Mouse (Mus musculus) CH12.LX (cell line): Measurements from ENCODE around the gene Arrdc2. TPM values are rescaled to one million over a fixed set of nuclear protein-coding genes. Genes with fewer than 3 reads are reported as not detected.

ENCODE experiments used
- DNase-seq: peaks from one replicate; pipeline ENCODE4 v3.0.0-alpha.2; 2013; ENCODE audit errors: extremely low read depth
- H3K27ac ChIP-seq: 2 replicates; pipeline ENCODE4 v1.5.1; 2012; ENCODE audit warnings: low read depth, mild to moderate bottlenecking, control low read depth, moderate library complexity; ENCODE audit not compliant: insufficient read depth
- H3K27me3 ChIP-seq: replicated peaks from 2 replicates; pipeline ENCODE3; 2012; ENCODE audit warnings: inconsistent platforms
- H3K36me3 ChIP-seq, 2 experiments: replicated peaks in 1 of 2; 2 replicates each; pipeline versions ENCODE3 to v1.6.1; 2012; ENCODE audit warnings: inconsistent platforms in 1 of 2, low read length in 1 of 2, mild to moderate bottlenecking in 1 of 2, mixed read lengths in 1 of 2, moderate library complexity in 1 of 2; ENCODE audit not compliant: control insufficient read depth in 1 of 2, insufficient read depth in 1 of 2
- H3K4me1 ChIP-seq, 2 experiments: 2 replicates each; pipeline ENCODE4 v1.6.1; 2012; ENCODE audit warnings: inconsistent platforms in 1 of 2, moderate library complexity in 1 of 2; ENCODE audit not compliant: insufficient read depth in 2 of 2, control insufficient read depth in 1 of 2
- H3K4me2 ChIP-seq: 2 replicates; pipeline ENCODE4 v1.6.1; 2012; ENCODE audit warnings: low read depth, mild to moderate bottlenecking, control low read depth; ENCODE audit not compliant: poor library complexity, insufficient read depth, severe bottlenecking
- H3K4me3 ChIP-seq, 3 experiments: fragments of 150-350 bp in 1 of 3; sonication (generic) in 1 of 3; replicated peaks in 1 of 3; 2 replicates each; pipeline versions ENCODE3 to v1.5.1; 2011 to 2012; ENCODE audit warnings: low read depth in 2 of 3, low read length in 2 of 3, mild to moderate bottlenecking in 2 of 3, moderate library complexity in 2 of 3, control low read depth in 1 of 3, improper control_type of control experiment in 1 of 3, inconsistent platforms in 1 of 3, mixed read lengths in 1 of 3; ENCODE audit not compliant: poor library complexity in 1 of 3
- H3K79me2 ChIP-seq: replicated peaks from 2 replicates; pipeline ENCODE4 v1.6.1; 2012; ENCODE audit warnings: mild to moderate bottlenecking, moderate library complexity; ENCODE audit not compliant: control insufficient read depth, poor library complexity, insufficient read depth, severe bottlenecking; ENCODE audit errors: extremely low read depth
- H3K9ac ChIP-seq: 2 replicates; pipeline ENCODE4 v1.6.1; 2012; ENCODE audit warnings: low read depth, mild to moderate bottlenecking, control low read depth, moderate library complexity; ENCODE audit not compliant: insufficient read depth
- H3K9me3 ChIP-seq: replicated peaks from 2 replicates; pipeline ENCODE3; 2012; ENCODE audit warnings: low read length, inconsistent platforms, mixed read lengths
- BHLHE40 ChIP-seq: IDR thresholded peaks from 2 replicates; pipeline ENCODE4 v1.6.1; 2011; ENCODE audit warnings: mild to moderate bottlenecking, low read depth, low read length, improper control_type of control experiment
- CHD1 ChIP-seq: IDR thresholded peaks from 2 replicates; pipeline ENCODE4 v1.6.1; 2012; ENCODE audit warnings: low read depth, low read length, improper control_type of control experiment, inconsistent platforms
- CHD2 ChIP-seq: IDR thresholded peaks from 2 replicates; pipeline ENCODE4 v1.6.1; 2011; ENCODE audit warnings: low read length, improper control_type of control experiment
- CTCF ChIP-seq, 2 experiments: IDR thresholded peaks in 1 of 2; conservative IDR thresholded peaks in 1 of 2; 2 replicates each; pipeline ENCODE4 v1.5.1; 2011 to 2012; ENCODE audit warnings: low read depth in 2 of 2, low read length in 2 of 2, improper control_type of control experiment in 1 of 2, inconsistent platforms in 1 of 2, mild to moderate bottlenecking in 1 of 2, moderate library complexity in 1 of 2
- E2F4 ChIP-seq: IDR thresholded peaks from 2 replicates; pipeline ENCODE4 v1.6.1; 2011; ENCODE audit warnings: low read depth, low read length, improper control_type of control experiment; ENCODE audit not compliant: insufficient replicate concordance
- ELF1 ChIP-seq: IDR thresholded peaks from 2 replicates; pipeline ENCODE4 v1.6.1; 2014; ENCODE audit warnings: low read depth, mild to moderate bottlenecking, inconsistent platforms, low read length, improper control_type of control experiment
- EP300 ChIP-seq: IDR thresholded peaks from 2 replicates; pipeline ENCODE4 v1.6.1; 2011; ENCODE audit warnings: low read length, improper control_type of control experiment
- ETS1 ChIP-seq: conservative IDR thresholded peaks from 2 replicates; pipeline ENCODE4 v1.6.1; 2012; ENCODE audit warnings: low read depth, mild to moderate bottlenecking, inconsistent platforms, low read length, improper control_type of control experiment, moderate library complexity
- GABPA ChIP-seq: IDR thresholded peaks from 2 replicates; pipeline ENCODE4 v1.6.1; 2012; ENCODE audit warnings: low read depth, low read length, improper control_type of control experiment, inconsistent platforms; ENCODE audit not compliant: insufficient replicate concordance
- HCFC1 ChIP-seq: IDR thresholded peaks from 2 replicates; pipeline ENCODE4 v1.6.1; 2012; ENCODE audit warnings: low read depth, mild to moderate bottlenecking, inconsistent platforms, low read length, improper control_type of control experiment
- IRF4 ChIP-seq: IDR thresholded peaks from 2 replicates; pipeline ENCODE4 v1.6.1; 2014; ENCODE audit warnings: low read depth, mild to moderate bottlenecking, inconsistent platforms, low read length, improper control_type of control experiment
- JUN ChIP-seq: IDR thresholded peaks from 2 replicates; pipeline ENCODE4 v1.6.1; 2011; ENCODE audit warnings: low read depth, mild to moderate bottlenecking, low read length, improper control_type of control experiment, moderate library complexity; ENCODE audit not compliant: insufficient read depth
- JUND ChIP-seq: conservative IDR thresholded peaks from 2 replicates; pipeline ENCODE4 v1.6.1; 2011; ENCODE audit warnings: low read depth, low read length, improper control_type of control experiment
- KAT2A ChIP-seq: IDR thresholded peaks from 2 replicates; pipeline ENCODE4 v1.6.1; 2012; ENCODE audit warnings: low read length, improper control_type of control experiment, inconsistent platforms; ENCODE audit not compliant: insufficient replicate concordance
- MAX ChIP-seq: IDR thresholded peaks from 2 replicates; pipeline ENCODE4 v1.6.1; 2011; ENCODE audit warnings: low read length, improper control_type of control experiment
- MAZ ChIP-seq: IDR thresholded peaks from 2 replicates; pipeline ENCODE4 v1.6.1; 2012; ENCODE audit warnings: low read depth, mild to moderate bottlenecking, inconsistent platforms, low read length, improper control_type of control experiment, moderate library complexity
- MEF2A ChIP-seq: IDR thresholded peaks from 2 replicates; pipeline ENCODE4 v1.6.1; 2014; ENCODE audit warnings: low read depth, mild to moderate bottlenecking, inconsistent platforms, low read length, improper control_type of control experiment, borderline replicate concordance
- MXI1 ChIP-seq: IDR thresholded peaks from 2 replicates; pipeline ENCODE4 v1.6.1; 2011; ENCODE audit warnings: mild to moderate bottlenecking, low read depth, low read length, improper control_type of control experiment
- MYC ChIP-seq: IDR thresholded peaks from 2 replicates; pipeline ENCODE4 v1.6.1; 2011; ENCODE audit warnings: low read depth, mild to moderate bottlenecking, improper control_type of control experiment, low read length
- NELFE ChIP-seq: IDR thresholded peaks from 2 replicates; pipeline ENCODE4 v1.6.1; 2011; ENCODE audit warnings: low read depth, low read length, improper control_type of control experiment
- NRF1 ChIP-seq: IDR thresholded peaks from 2 replicates; pipeline ENCODE4 v1.6.1; 2014; ENCODE audit warnings: low read depth, mild to moderate bottlenecking, inconsistent platforms, low read length, improper control_type of control experiment, moderate library complexity
- PAX5 ChIP-seq: IDR thresholded peaks from 2 replicates; pipeline ENCODE4 v1.6.1; 2012; ENCODE audit warnings: low read length, inconsistent platforms, mixed read lengths
- POLR2A ChIP-seq: IDR thresholded peaks from 2 replicates; pipeline ENCODE4 v1.6.1; 2011; ENCODE audit warnings: low read depth, mild to moderate bottlenecking, improper control_type of control experiment, low read length
- POLR2AphosphoS2 ChIP-seq: IDR thresholded peaks from 2 replicates; pipeline ENCODE4 v1.6.1; 2011; ENCODE audit warnings: low read depth, low read length, improper control_type of control experiment
- RCOR1 ChIP-seq: conservative IDR thresholded peaks from 2 replicates; pipeline ENCODE4 v1.6.1; 2012; ENCODE audit warnings: low read depth, mild to moderate bottlenecking, inconsistent platforms, low read length, improper control_type of control experiment
- SIN3A ChIP-seq: IDR thresholded peaks from 2 replicates; pipeline ENCODE4 v1.6.1; 2012; ENCODE audit warnings: low read length, improper control_type of control experiment, inconsistent platforms
- SMC3 ChIP-seq: IDR thresholded peaks from 2 replicates; pipeline ENCODE4 v1.6.1; 2011; ENCODE audit warnings: low read depth, low read length, improper control_type of control experiment
- TBP ChIP-seq: conservative IDR thresholded peaks from 2 replicates; pipeline ENCODE4 v1.6.1; 2011; ENCODE audit warnings: low read depth, low read length, improper control_type of control experiment
- TCF12 ChIP-seq: IDR thresholded peaks from 2 replicates; pipeline ENCODE4 v1.6.1; 2014; ENCODE audit warnings: low read depth, mild to moderate bottlenecking, inconsistent platforms, low read length, improper control_type of control experiment
- UBTF ChIP-seq: IDR thresholded peaks from 2 replicates; pipeline ENCODE4 v1.6.1; 2012; ENCODE audit warnings: low read depth, mild to moderate bottlenecking, inconsistent platforms, low read length, improper control_type of control experiment, moderate library complexity
- USF1 ChIP-seq: IDR thresholded peaks from 2 replicates; pipeline ENCODE4 v1.6.1; 2014; ENCODE audit warnings: low read depth, mild to moderate bottlenecking, inconsistent platforms, low read length, improper control_type of control experiment
- USF2 ChIP-seq: conservative IDR thresholded peaks from 2 replicates; pipeline ENCODE4 v1.6.1; 2011; ENCODE audit warnings: low read depth, low read length, improper control_type of control experiment
- ZC3H11A ChIP-seq: IDR thresholded peaks from 2 replicates; pipeline ENCODE4 v1.6.1; 2012; ENCODE audit warnings: low read depth, mild to moderate bottlenecking, inconsistent platforms, low read length, improper control_type of control experiment
- ZKSCAN1 ChIP-seq: IDR thresholded peaks from 2 replicates; pipeline ENCODE4 v1.6.1; 2012; ENCODE audit warnings: low read depth, inconsistent platforms, low read length, improper control_type of control experiment, borderline replicate concordance
- ZMIZ1 ChIP-seq: IDR thresholded peaks from 2 replicates; pipeline ENCODE4 v1.6.1; 2012; ENCODE audit warnings: low read depth, mild to moderate bottlenecking, inconsistent platforms, low read length, improper control_type of control experiment
- dilution Hi-C: fragments of 300-500 bp; cut with MboI; formaldehyde crosslinking; loops from 2 replicates; pipeline ENCODE4 v1.14.3; 2020; ENCODE audit warnings: low sequenced_read_pairs; ENCODE audit not compliant: extremely low pct_unique_long_range_greater_than_20kb, extremely low pct_ligation_motif_present
- in situ Hi-C: fragments of 300-500 bp; cut with MboI; formaldehyde crosslinking; loops from 3 replicates; pipeline ENCODE4 v1.14.3; 2019; ENCODE audit warnings: low sequenced_read_pairs, low pct_ligation_motif_present, low pct_unique_long_range_greater_than_20kb, mixed read lengths
- polyA plus RNA-seq: library from polyadenylated mRNA; unstranded; fragments of >175 nt; gene quantifications from 2 replicates; pipeline ENCODE4 v1.2.1, GENCODE M21; 2012; ENCODE audit warnings: low read depth; ENCODE audit not compliant: insufficient read length
- total RNA-seq, 2 experiments: library from RNA; depleted of rRNA; stranded (reverse); fragments of 300-350 nt in 1 of 2; fragments of >200 nt in 1 of 2; gene quantifications; 2 replicates each; pipeline ENCODE4 v1.2.3; 2012 to 2014

Gene Arrdc2
- total and polyA plus RNA-seq, 3 experiments: 5.6 to 8.0 (median 6.1) TPM

- TF ChIP-seq ZKSCAN1 (no peak), BHLHE40 (peak; percentile 14; the same call in 1 of the 2 replicates), CHD1 (0 out of 2 replicates have a peak, but pooled peaks have one; percentile 75), POLR2AphosphoS2 (no peak)
- TF ChIP-seq, all 38 proteins: peak for 9
These were observed 30.4 kb downstream of the Arrdc2 start (continued) for GRCm38 (mm10) chr8:70808955-70809701.

- Histone ChIP-seq H3K36me3 (peaks cover 19 to 29% of the 10 kb centered on the region in 2 experiments), H3K4me2 (peak within 1 kb of the TSS; percentile 79), H3K9me3 (no peaks in the 10 kb centered on the region), H3K4me3 (peak within 1 kb of the TSS; percentile 62 to 65 (median 63)), H3K79me2 (peaks cover 7% of the 10 kb centered on the region; the same call in 1 of the 2 replicates), H3K9ac (peak within 1 kb of the TSS; percentile 46), H3K27me3 (no peaks in the 10 kb centered on the region), H3K4me1 (peaks cover 30 to 70% of the 10 kb centered on the region in 2 experiments), H3K27ac (peak within 1 kb of the TSS; percentile 87)
- dilution Hi-C loops (no loop called here), in situ Hi-C loops (no loop called here)
- DNase-seq: peak; percentile 50
- TF ChIP-seq JUND (peak; percentile 56), MYC (peak; percentile 37; the same call in 1 of the 2 replicates), GABPA (no peak), ETS1 (peak; percentile 80), SIN3A (peak; percentile 57; the same call in 1 of the 2 replicates), ZKSCAN1 (no peak), CTCF (conservative IDR thresholded peaks at IDR 0.05 in 1 of 2, IDR thresholded peaks at IDR 0.05 in 1 of 2; ENCODE audit: low read depth in 2 of 2, low read length in 2 of 2) (no peak), UBTF (no peak), USF2 (no peak), SMC3 (no peak), E2F4 (no peak), MXI1 (no peak), BHLHE40 (peak; percentile 54), PAX5 (no peak), POLR2A (peak; percentile 57), TBP (0 out of 2 replicates have a peak, but pooled peaks have one; percentile 14), MAZ (peak; percentile 91), JUN (no peak), IRF4 (peak; percentile 97), ELF1 (peak; percentile 44; the same call in 1 of the 2 replicates), CHD1 (no peak), MAX (no peak), NRF1 (no peak), USF1 (no peak), ZMIZ1 (no peak), HCFC1 (no peak), EP300 (peak; percentile 68), RCOR1 (no peak), TCF12 (peak; percentile 54; the same call in 1 of the 2 replicates), MEF2A (peak; percentile 47; the same call in 1 of the 2 replicates), CHD2 (no peak; the same call in 1 of the 2 replicates), KAT2A (no peak), ZC3H11A (no peak), NELFE (no peak), POLR2AphosphoS2 (no peak)
These were observed 31.3 kb downstream of the Arrdc2 start, which contains the start of gene Il12rb1 for GRCm38 (mm10) chr8:70808239-70808638. Gene Il12rb1, plus strand, starts transcription at chr8:70808449.
